Mouse (Mus musculus) C2C12 (cell line): Measurements from ENCODE around the gene Ahdc1.

Source experiments
- CEBPB ChIP-seq: IDR thresholded peaks from one replicate; pipeline ENCODE4 v1.6.1; 2011; ENCODE audit warnings: low read depth, mild to moderate bottlenecking, control low read depth, moderate library complexity
- CTCF ChIP-seq: IDR thresholded peaks from one replicate; pipeline ENCODE4 v1.5.1; 2011; ENCODE audit not compliant: control insufficient read depth, insufficient read depth, insufficient read length
- MYOG ChIP-seq: IDR thresholded peaks from one replicate; pipeline ENCODE4 v1.6.1; 2011; ENCODE audit not compliant: control insufficient read depth, insufficient read length; ENCODE audit errors: extremely low read depth

GRCm38 (mm10) chr4:133035446-133035845 is 24.4 kb downstream of the Ahdc1 start:
- TF ChIP-seq MYOG = no peak
- TF ChIP-seq CEBPB = no peak
- no peak for TF ChIP-seq CTCF
